Mouse (Mus musculus) intestine, embryonic 14.5 days (tissue): ENCODE measurements at regions not wholly inside any gene's neighbourhood (a gene's known extent, or its start where the extent isn't known, plus 50 kb on each side); places are given as distances from the start of the nearest gene placed in this dataset.

Source experiments
- ATAC-seq: fragments of 200-750 bp; cut with Nextera tagmentation; replicated peaks from 2 replicates; pipeline ENCODE4 v1.8.0; 2017; ENCODE audit warnings: low read depth, moderate number of reproducible peaks, moderate TSS enrichment, moderate library complexity; ENCODE audit not compliant: low FRiP score, low TSS enrichment
- DNase-seq: peaks from one replicate; pipeline ENCODE4 v3.0.0-alpha.2; 2018; ENCODE audit warnings: low spot score
- H3K27ac ChIP-seq: fragments of 300-500 bp; sonication (generic); 2 replicates; pipeline ENCODE4 v1.5.1; 2014; ENCODE audit warnings: low read depth, mild to moderate bottlenecking, control low read depth
- H3K27me3 ChIP-seq: fragments of 300-500 bp; sonication (generic); replicated peaks from 2 replicates; pipeline ENCODE4 v1.6.1; 2014; ENCODE audit warnings: low read length, control low read depth; ENCODE audit not compliant: control insufficient read depth, insufficient read depth
- H3K36me3 ChIP-seq: fragments of 300-500 bp; sonication (generic); 2 replicates; pipeline ENCODE4 v1.6.1; 2014; ENCODE audit warnings: low read length, control low read depth; ENCODE audit not compliant: control insufficient read depth, insufficient read depth
- H3K4me1 ChIP-seq: fragments of 300-500 bp; sonication (generic); replicated peaks from 2 replicates; pipeline ENCODE4 v1.6.1; 2014; ENCODE audit warnings: low read length, control low read depth, mixed read lengths; ENCODE audit not compliant: control insufficient read depth, insufficient read depth
- H3K4me2 ChIP-seq: fragments of 300-500 bp; sonication (generic); 2 replicates; pipeline ENCODE4 v1.6.1; 2014; ENCODE audit warnings: low read length
- H3K4me3 ChIP-seq: fragments of 300-500 bp; sonication (generic); 2 replicates; pipeline ENCODE4 v1.5.1; 2014; ENCODE audit warnings: low read depth, low read length, control low read depth, mixed read lengths
- H3K9ac ChIP-seq: fragments of 300-500 bp; sonication (generic); 2 replicates; pipeline ENCODE4 v1.6.1; 2014; ENCODE audit warnings: mild to moderate bottlenecking, low read length
- H3K9me3 ChIP-seq: fragments of 300-500 bp; sonication (generic); 2 replicates; pipeline ENCODE4 v1.6.1; 2016; ENCODE audit warnings: low read length, control low read depth; ENCODE audit not compliant: control insufficient read depth
- WGBS: fragments of 180-500 bp; shearing (Covaris S2); extraction: QIAGEN DNeasy Blood & Tissue Kit; methylation state at CpG from one replicate; pipeline ENCODE4 v1.1.7; 2014; 5-methylcytosine and 5-hydroxymethylcytosine counted together

GRCm38 (mm10) chr16:77789652-77790051 lies 187.8 kb upstream of the Gm11146 start:
- ATAC-seq (no peak), DNase-seq (no peak)
- H3K27ac ChIP-seq: no peak overlapping the region
- 82% methylated on average over 5 of the region's 5 CpGs for WGBS
- no peak overlapping the region for H3K4me2 ChIP-seq
- no peaks in the 10 kb centered on the region for H3K36me3 ChIP-seq
- H3K9ac ChIP-seq: no peak overlapping the region
- H3K27me3 ChIP-seq: no peaks in the 10 kb centered on the region
- H3K4me3 ChIP-seq: no peak overlapping the region
- H3K9me3 ChIP-seq: no peaks in the 10 kb centered on the region
- H3K4me1 ChIP-seq: no peaks in the 10 kb centered on the region

GRCm38 (mm10) chr16:77789206-77789605 lies 187.3 kb upstream of the Gm11146 start:
- no peak for ATAC-seq
- H3K27me3 ChIP-seq: no peaks in the 10 kb centered on the region
- DNase-seq: no peak
- no peaks in the 10 kb centered on the region for H3K4me1 ChIP-seq
- H3K36me3 ChIP-seq: no peaks in the 10 kb centered on the region
- no peak overlapping the region for H3K27ac ChIP-seq
- WGBS: 98% methylated on average over 2 of the region's 2 CpGs
- H3K9me3 ChIP-seq: no peaks in the 10 kb centered on the region
- no peak overlapping the region for H3K4me2 ChIP-seq
- H3K9ac ChIP-seq: no peak overlapping the region
- H3K4me3 ChIP-seq: no peak overlapping the region

- ATAC-seq: no peak
- WGBS: 90% methylated on average over 6 of the region's 6 CpGs
Observed at GRCm38 (mm10) chr16:77788781-77789150, 186.9 kb upstream of the Gm11146 start.

GRCm38 (mm10) chr16:77788041-77788780 lies 186.3 kb upstream of the Gm11146 start:
- no peak overlapping the region for H3K4me3 ChIP-seq
- H3K27ac ChIP-seq: no peak overlapping the region
- H3K4me2 ChIP-seq: no peak overlapping the region
- H3K9ac ChIP-seq: no peak overlapping the region
- WGBS: 82% methylated on average over 20 of the region's 20 CpGs
- H3K9me3 ChIP-seq: no peaks in the 10 kb centered on the region
- no peaks in the 10 kb centered on the region for H3K4me1 ChIP-seq
- no peak for DNase-seq
- ATAC-seq: no peak
- no peaks in the 10 kb centered on the region for H3K27me3 ChIP-seq
- no peaks in the 10 kb centered on the region for H3K36me3 ChIP-seq

More at GRCm38 (mm10) chr16:77788781-77789150, 186.9 kb upstream of the Gm11146 start:
- no peaks in the 10 kb centered on the region for H3K27me3 ChIP-seq
- no peak overlapping the region for H3K9ac ChIP-seq
- H3K27ac ChIP-seq: no peak overlapping the region
- H3K36me3 ChIP-seq: no peaks in the 10 kb centered on the region
- DNase-seq: no peak
- H3K4me3 ChIP-seq: no peak overlapping the region
- no peaks in the 10 kb centered on the region for H3K4me1 ChIP-seq
- no peak overlapping the region for H3K4me2 ChIP-seq
- H3K9me3 ChIP-seq: no peaks in the 10 kb centered on the region

- no peak overlapping the region for H3K4me2 ChIP-seq
- no peaks in the 10 kb centered on the region for H3K4me1 ChIP-seq
- no peak overlapping the region for H3K27ac ChIP-seq
- H3K27me3 ChIP-seq: no peaks in the 10 kb centered on the region
- no peaks in the 10 kb centered on the region for H3K9me3 ChIP-seq
- ATAC-seq (no peak), DNase-seq (no peak)
- no peak overlapping the region for H3K4me3 ChIP-seq
- no peaks in the 10 kb centered on the region for H3K36me3 ChIP-seq
- H3K9ac ChIP-seq: no peak overlapping the region
- WGBS: 91% methylated on average over 5 of the region's 5 CpGs
Observed at GRCm38 (mm10) chr16:77787025-77787424, 185.1 kb upstream of the Gm11146 start.

- H3K27me3 ChIP-seq: no peaks in the 10 kb centered on the region
- no peak overlapping the region for H3K9ac ChIP-seq
- WGBS: 47% methylated on average over 1 of the region's 1 CpGs
- no peak overlapping the region for H3K4me2 ChIP-seq
- H3K4me3 ChIP-seq: no peak overlapping the region
- no peaks in the 10 kb centered on the region for H3K36me3 ChIP-seq
- no peaks in the 10 kb centered on the region for H3K4me1 ChIP-seq
- no peaks in the 10 kb centered on the region for H3K9me3 ChIP-seq
- DNase-seq (no peak), ATAC-seq (no peak)
- H3K27ac ChIP-seq: no peak overlapping the region
Observed at GRCm38 (mm10) chr16:77779019-77779418, 177.1 kb upstream of the Gm11146 start.

- no peaks in the 10 kb centered on the region for H3K9me3 ChIP-seq
- H3K4me1 ChIP-seq: no peaks in the 10 kb centered on the region
- H3K27ac ChIP-seq: no peak overlapping the region
- whole genome bisulfite sequencing: 81% methylated on average over 3 of the region's 3 CpGs
- ATAC-seq (no peak), DNase-seq (no peak)
- no peak overlapping the region for H3K4me2 ChIP-seq
- no peak overlapping the region for H3K9ac ChIP-seq
- no peak overlapping the region for H3K4me3 ChIP-seq
- H3K27me3 ChIP-seq: no peaks in the 10 kb centered on the region
- no peaks in the 10 kb centered on the region for H3K36me3 ChIP-seq
Observed at GRCm38 (mm10) chr16:77772075-77772474, 170.2 kb upstream of the Gm11146 start.

- peak; percentile 32; the same call in 1 of the 2 replicates for ATAC-seq
Observed at GRCm38 (mm10) chr16:77760926-77761347, 159.0 kb upstream of the Gm11146 start.

GRCm38 (mm10) chr16:77760479-77760878 lies 158.6 kb upstream of the Gm11146 start:
- Histone ChIP-seq H3K9me3 (no peaks in the 10 kb centered on the region), H3K27me3 (no peaks in the 10 kb centered on the region), H3K27ac (no peak overlapping the region), H3K4me2 (no peak overlapping the region), H3K9ac (no peak overlapping the region), H3K4me3 (no peak overlapping the region), H3K36me3 (no peaks in the 10 kb centered on the region), H3K4me1 (no peaks in the 10 kb centered on the region)
- no peak for ATAC-seq
- 69% methylated on average over 4 of the region's 4 CpGs for WGBS
- DNase-seq: no peak

More at GRCm38 (mm10) chr16:77760926-77761347, 159.0 kb upstream of the Gm11146 start:
- peak overlapping the region; percentile 33; the same call in 1 of the 2 replicates for H3K27ac ChIP-seq
- H3K36me3 ChIP-seq: no peaks in the 10 kb centered on the region
- H3K4me3 ChIP-seq: no peak overlapping the region
- H3K4me1 ChIP-seq: no peaks in the 10 kb centered on the region
- 55% methylated on average over 4 of the region's 4 CpGs for WGBS
- H3K4me2 ChIP-seq: no peak overlapping the region
- H3K27me3 ChIP-seq: no peaks in the 10 kb centered on the region
- H3K9me3 ChIP-seq: no peaks in the 10 kb centered on the region
- no peak overlapping the region for H3K9ac ChIP-seq
- peak; percentile 56 for DNase-seq
